Mouse (Mus musculus): ENCODE results near the gene Rpl3l.
A peak's percentile ranks its signal among the peaks of the same experiment; 100 is the strongest.
"Not testable (repeated sequence)": the region's sequence is repeated elsewhere in the genome, so short reads cannot be mapped to it uniquely, and the experiment has no call there.

Gene Rpl3l

DNA sequence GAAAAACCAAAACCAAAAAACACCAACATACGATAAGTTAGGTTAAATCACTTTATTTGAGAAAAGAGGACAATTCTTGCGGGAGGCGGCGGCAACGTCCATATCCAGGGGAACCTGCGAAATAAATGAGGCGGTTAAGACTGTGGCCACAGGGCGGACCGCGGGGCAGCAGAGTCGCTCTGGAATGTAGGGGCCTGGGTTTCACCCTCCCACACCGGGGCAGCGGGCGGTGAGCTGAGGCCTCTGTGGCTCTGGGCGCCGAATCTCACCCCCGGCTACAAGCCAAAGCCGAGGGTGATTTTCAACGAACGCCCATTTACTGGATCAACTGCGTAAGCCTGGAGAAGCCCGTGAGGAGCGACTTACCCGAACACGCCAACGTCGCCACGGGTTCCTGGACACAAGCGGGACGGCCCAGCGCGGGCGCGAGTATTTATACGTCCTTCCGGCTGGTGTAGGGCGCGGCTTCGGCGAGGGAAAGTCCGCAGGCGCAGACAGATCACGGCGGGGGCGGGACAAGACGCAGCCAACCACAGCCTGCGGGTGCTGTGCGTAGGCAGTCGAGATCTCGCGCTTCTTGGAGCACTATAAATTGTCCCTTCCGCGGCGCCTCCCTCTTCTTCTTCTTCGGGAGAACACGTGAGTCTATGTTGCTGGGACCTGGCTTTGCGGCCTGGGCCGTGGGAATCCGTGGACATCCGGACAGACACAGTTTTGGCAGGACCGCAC, 8.0 kb upstream of the Rpl3l start:
- DNase-seq (ENCODE audit: low read depth, low spot score), result peak; percentile 94

- not testable (repeated sequence) for DNase-seq (ENCODE audit: low read depth, low spot score)
Observed at GRCm38 (mm10) chr17:24720616-24721015, 7.0 kb upstream of the Rpl3l start.

GRCm38 (mm10) chr17:24721383-24721955, 6.2 kb upstream of the Rpl3l start:
- DNase-seq (ENCODE audit: low read depth, low spot score), result not testable (repeated sequence)

GRCm38 (mm10) chr17:24722220-24722924, 5.2 kb upstream of the Rpl3l start:
- no peak for DNase-seq (ENCODE audit: low read depth, low spot score)

DNA sequence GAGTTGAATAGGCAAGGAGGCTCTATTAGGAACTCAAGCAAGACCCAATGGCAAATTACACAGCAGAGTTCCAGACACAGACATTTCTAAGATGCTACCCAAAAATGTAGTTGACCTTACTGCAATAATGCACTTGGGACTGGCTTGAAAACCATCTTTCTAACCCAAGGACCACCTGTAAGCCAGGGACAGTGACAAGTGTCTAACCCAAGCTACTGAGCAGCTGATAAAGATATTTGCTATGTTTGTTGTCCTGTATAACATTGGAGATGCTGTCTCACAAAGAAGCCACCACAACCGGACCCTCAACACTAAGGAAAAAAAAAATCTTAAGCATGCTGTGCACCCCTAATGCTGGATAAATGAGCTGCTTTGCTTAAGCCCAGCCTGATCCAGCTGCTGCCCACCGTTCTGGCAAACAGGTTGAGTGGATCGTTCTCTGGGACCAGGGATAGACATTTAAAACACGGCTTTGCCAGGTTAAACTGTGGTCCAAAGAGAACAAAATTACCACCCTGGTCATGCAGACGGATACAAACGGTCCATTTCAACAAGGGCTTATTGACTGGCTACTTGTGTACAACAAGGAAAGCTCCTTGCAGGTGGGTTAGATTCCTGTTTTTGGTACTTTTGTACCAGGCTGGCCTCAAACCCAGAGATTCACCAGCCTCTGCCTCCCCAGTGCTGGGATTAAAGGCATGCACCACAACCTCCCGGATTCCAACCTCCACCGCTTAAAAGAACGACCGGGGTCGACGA, 4.3 kb upstream of the Rpl3l start:
- DNase-seq (ENCODE audit: low read depth, low spot score), result no peak

GRCm38 (mm10) chr17:24723881-24724180, 3.8 kb upstream of the Rpl3l start:
- no peak for DNase-seq (ENCODE audit: low read depth, low spot score)

- peak; percentile 87 for DNase-seq (ENCODE audit: low read depth, low spot score)
Observed at GRCm38 (mm10) chr17:24724184-24724583, 3.4 kb upstream of the Rpl3l start, which contains the start of gene Ndufb10. TSS of gene Ndufb10 (minus strand) at chr17:24724478.

GRCm38 (mm10) chr17:24725637-24726390, 1.8 kb upstream of the Rpl3l start:
- DNase-seq (ENCODE audit: low read depth, low spot score), result no peak

DNA sequence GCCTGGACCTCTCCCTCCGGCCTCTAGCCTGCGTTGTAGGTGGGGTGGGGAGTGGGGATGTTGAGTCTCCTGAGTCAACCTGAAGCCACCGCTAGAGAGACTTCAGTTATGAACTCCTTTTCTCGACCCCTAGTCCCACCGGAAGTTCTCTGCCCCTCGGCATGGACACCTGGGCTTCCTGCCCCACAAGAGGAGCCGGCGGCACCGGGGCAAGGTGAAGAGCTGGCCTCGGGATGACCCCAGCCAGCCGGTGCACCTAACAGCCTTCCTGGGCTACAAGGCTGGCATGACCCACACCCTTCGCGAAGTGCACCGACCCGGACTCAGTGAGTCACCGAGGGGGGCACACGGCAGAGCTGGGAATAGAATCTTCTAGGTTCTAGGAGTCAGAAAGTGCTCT, 564 bp downstream of the Rpl3l start:
- no peak for DNase-seq (ENCODE audit: low read depth, low spot score)

- DNase-seq (ENCODE audit: low read depth, low spot score), result no peak
Observed at GRCm38 (mm10) chr17:24729067-24729466, 1.4 kb downstream of the Rpl3l start.

DNA sequence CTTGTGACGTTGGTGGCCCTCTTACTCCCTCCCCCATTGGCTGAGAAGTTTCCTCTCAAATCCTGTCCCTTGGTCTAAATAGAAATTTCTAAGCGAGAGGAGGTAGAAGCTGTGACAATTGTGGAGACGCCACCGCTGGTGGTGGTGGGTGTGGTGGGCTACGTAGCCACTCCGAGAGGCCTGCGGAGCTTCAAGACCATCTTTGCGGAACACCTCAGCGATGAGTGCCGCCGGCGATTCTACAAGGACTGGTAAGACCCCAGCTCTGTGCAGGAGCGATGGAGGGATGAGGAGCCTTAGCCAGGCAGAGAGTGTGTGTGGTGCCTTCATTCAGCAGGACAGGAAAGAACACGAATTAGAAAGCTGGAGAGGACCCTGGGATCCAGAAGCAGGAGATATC, 3.2 kb downstream of the Rpl3l start:
- no peak for DNase-seq (ENCODE audit: low read depth, low spot score)

GRCm38 (mm10) chr17:24732233-24732935, 4.8 kb downstream of the Rpl3l start:
- no peak for DNase-seq (ENCODE audit: low read depth, low spot score)

DNA sequence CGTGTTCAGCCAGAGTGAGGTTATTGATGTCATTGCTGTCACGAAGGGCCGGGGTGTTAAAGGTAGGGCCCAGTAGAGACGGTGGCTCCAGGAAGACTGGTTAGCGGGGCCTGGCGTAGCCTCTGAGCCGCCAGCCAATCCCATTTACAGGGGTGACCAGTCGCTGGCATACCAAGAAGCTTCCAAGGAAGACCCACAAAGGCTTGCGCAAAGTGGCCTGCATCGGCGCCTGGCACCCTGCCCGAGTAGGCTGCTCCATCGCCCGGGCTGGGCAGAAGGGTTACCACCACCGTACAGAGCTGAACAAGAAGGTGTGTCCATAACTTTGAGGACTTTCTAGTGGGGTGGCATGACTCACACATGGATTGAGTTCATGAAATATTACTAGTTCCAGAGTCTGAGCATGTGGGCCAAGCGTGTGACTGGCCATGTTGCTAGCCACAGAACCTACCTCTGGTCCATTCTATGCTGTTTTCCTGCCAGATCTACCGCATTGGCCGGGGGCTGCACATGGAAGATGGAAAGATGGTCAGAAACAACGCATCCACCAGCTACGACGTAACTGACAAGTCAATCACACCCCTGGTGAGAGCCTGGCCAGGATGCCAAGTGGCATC, 5.9 kb downstream of the Rpl3l start:
- no peak for DNase-seq (ENCODE audit: low read depth, low spot score)

- DNase-seq (ENCODE audit: low read depth, low spot score), result no peak
Observed at GRCm38 (mm10) chr17:24734513-24734912, 6.9 kb downstream of the Rpl3l start.

- DNase-seq (ENCODE audit: low read depth, low spot score), result no peak
Observed at GRCm38 (mm10) chr17:24735446-24735845, 7.8 kb downstream of the Rpl3l start.

GRCm38 (mm10) chr17:24736330-24737051, 8.9 kb downstream of the Rpl3l start, which contains the start of gene Msrb1:
TSS of gene Msrb1 (plus strand) at chr17:24736642.
- DNase-seq (ENCODE audit: low read depth, low spot score), result peak; percentile 87

GRCm38 (mm10) chr17:24737135-24737810, 9.7 kb downstream of the Rpl3l start:
- no peak for DNase-seq (ENCODE audit: low read depth, low spot score)

DNA sequence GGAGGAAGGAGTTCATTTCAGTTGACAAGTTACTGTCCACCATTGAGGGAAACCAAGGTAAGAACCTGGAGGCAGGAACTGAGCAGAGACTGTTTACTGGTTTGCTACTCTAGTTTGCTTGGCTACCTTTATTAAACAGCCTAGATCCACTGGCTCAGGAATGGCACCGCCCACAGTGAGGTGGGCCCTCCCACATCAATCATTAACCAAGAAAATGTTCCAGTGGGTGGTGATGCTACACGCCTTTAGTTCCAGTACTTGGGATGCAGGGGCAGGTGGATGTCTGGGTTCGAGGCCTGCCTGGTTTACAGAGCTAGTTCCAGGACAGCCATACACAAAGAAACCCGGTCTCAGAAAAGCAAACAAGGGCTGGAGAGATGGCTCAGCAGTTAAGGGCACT, 10.6 kb downstream of the Rpl3l start:
- no peak for DNase-seq (ENCODE audit: low read depth, low spot score)

DNA sequence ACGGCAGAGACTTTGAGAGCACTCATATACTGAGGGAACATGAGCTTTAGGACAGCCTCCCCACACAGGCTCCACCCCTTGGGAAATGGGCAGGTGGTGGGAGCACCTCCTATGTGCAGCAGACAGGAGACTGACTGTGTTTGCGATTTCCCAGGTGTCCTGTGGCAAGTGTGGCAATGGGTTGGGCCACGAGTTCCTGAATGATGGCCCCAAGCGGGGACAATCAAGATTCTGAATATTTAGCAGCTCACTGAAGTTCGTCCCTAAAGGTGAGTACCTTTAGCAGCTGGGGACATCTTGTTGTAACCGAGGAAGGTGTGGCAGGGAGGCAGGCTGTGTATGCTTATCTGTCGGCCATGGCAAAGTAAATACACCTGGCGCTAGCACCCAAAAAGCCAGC, 12.3 kb downstream of the Rpl3l start:
- no peak for DNase-seq (ENCODE audit: low read depth, low spot score)

Measured in retina, adult 2 months (tissue).